Mouse (Mus musculus) E14TG2a.4 (cell line): ENCODE results near the gene Pbrm1.

Experiments used
- H3K27me3 ChIP-seq: 2 replicates; pipeline ENCODE4 v1.6.1; 2014; ENCODE audit warnings: low read length, control low read depth; ENCODE audit not compliant: insufficient read depth
- H3K36me3 ChIP-seq: 2 replicates; pipeline ENCODE4 v1.6.1; 2014; ENCODE audit warnings: low read length, control low read depth; ENCODE audit not compliant: insufficient read depth
- H3K4me1 ChIP-seq: replicated peaks from 2 replicates; pipeline ENCODE4 v1.6.1; 2014; ENCODE audit warnings: low read depth, low read length, control low read depth
- H3K4me3 ChIP-seq: replicated peaks from 2 replicates; pipeline ENCODE4 v1.5.1; 2014; ENCODE audit warnings: mild to moderate bottlenecking, low read length
- H3K9me3 ChIP-seq: 2 replicates; pipeline ENCODE4 v1.6.1; 2014; ENCODE audit warnings: low read length, control low read depth
- CTCF ChIP-seq: conservative IDR thresholded peaks from 2 replicates; pipeline ENCODE4 v1.5.1; 2014; ENCODE audit warnings: low read length
- NANOG ChIP-seq: IDR thresholded peaks from 2 replicates; pipeline ENCODE4 v1.6.1; 2014; ENCODE audit warnings: borderline replicate concordance, low read length, mixed read lengths
- POU5F1 ChIP-seq: IDR thresholded peaks from 2 replicates; pipeline ENCODE4 v1.6.1; 2014; ENCODE audit warnings: low read length, borderline replicate concordance

Gene Pbrm1

DNA sequence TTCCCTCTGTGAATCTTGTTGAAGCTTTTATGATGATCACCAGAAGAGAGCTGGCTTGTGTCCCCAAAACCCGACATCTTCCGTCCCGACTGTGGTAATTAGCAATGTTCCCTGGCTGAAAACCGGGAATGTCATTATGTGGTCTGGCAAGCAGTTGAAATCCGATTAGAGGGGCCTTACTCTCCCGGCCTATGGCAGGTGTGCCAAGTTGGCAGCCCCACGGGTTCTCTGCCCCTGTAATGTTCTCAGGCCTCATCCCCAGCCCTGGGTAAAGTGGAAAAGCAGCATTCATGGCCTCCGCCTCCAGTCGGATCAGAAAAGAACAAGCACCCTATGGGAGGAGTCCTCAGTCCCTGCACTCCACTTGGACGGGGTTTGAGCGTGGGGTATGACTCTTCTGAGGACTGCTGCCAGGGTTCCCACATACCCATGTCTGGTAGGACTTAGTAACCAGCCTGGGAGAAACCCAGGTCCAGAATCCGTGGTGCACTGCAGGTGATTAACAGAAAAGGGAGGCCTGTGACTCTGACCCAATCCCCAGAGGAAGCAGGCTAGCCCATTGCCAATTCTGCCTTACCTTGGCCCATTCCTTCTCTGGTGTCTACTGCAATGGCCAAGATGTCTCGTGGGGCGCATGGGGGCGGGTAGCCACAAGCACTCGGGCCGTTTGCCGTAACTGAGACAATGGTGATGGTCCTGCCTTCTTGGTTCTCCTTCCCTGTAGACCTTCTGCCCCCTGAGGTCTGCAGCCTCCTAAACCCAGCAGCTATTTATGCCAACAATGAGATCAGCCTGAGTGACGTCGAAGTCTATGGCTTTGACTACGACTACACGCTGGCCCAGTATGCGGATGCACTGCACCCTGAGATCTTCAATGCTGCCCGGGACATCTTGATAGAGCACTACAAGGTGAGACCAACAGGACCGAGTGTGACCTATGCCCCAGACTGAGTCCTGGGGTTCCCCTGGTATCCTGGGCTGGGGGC, 115.4 kb downstream of the Pbrm1 start:
- no peak for TF ChIP-seq CTCF
- no peak for TF ChIP-seq NANOG
- no peak for TF ChIP-seq POU5F1
- H3K4me3 ChIP-seq, result no peak overlapping the region
- no peaks in the 10 kb centered on the region for H3K9me3 ChIP-seq
- peaks cover 12% of the 10 kb centered on the region for H3K27me3 ChIP-seq
- H3K36me3 ChIP-seq, result peaks cover 68% of the 10 kb centered on the region
- H3K4me1 ChIP-seq, result peaks cover 90% of the 10 kb centered on the region

GRCm38 (mm10) chr14:31135495-31136410, 116.8 kb downstream of the Pbrm1 start:
- Histone ChIP-seq H3K9me3 (no peaks in the 10 kb centered on the region), H3K4me3 (no peak overlapping the region)
- TF ChIP-seq POU5F1 (no peak), CTCF (no peak), NANOG (no peak)

DNA sequence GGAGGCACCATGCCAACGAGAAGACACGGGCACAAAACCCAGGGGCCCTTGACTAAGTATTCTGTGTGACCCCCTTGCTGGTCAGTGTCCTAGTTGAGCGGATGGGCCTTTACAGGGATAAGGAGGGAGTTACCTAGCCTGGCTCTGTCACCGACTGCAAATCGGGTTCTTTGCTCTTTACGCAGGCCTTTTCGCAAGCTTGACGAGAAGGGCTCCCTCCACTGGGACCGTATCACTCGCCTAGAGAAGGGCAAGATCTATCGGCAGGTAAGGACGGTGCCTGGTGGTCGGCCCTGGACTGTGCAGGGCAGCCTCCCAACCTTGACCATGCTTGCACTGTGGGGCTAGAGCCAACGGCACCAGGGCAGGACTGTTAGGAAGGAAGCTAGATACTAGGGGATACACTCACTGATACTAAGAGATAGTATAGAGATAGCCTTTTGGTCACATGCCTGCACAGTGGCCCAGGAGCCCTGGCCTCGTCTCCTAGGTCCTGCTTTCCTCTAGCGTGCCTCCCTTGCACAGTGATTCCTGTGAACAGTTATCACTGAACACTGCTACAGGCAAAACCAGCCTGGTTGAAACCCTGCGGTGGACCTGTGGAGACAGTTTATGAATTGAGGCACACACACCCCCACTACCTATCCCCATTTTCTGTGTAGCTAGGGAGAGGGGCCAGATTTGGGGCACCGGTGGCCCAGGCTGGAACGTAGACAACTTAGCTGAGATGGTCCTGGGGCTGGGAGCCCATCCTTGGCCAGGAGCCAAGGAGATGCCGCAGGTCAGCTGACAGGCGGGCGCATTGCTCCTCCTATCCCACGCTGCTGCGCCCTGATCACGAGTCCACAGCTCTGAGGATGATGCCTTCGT, 117.7 kb downstream of the Pbrm1 start:
- TF ChIP-seq POU5F1, result no peak
- TF ChIP-seq CTCF, result no peak
- no peak for TF ChIP-seq NANOG
- Histone ChIP-seq H3K27me3 (peaks cover 26% of the 10 kb centered on the region), H3K36me3 (peaks cover 85% of the 10 kb centered on the region), H3K4me3 (0 out of 2 replicates have a peak overlapping the region, but pooled peaks have one; percentile 26), H3K4me1 (peaks cover 92% of the 10 kb centered on the region), H3K9me3 (no peaks in the 10 kb centered on the region)

More at GRCm38 (mm10) chr14:31135495-31136410, 116.8 kb downstream of the Pbrm1 start:
- Histone ChIP-seq H3K36me3 (peaks cover 82% of the 10 kb centered on the region), H3K27me3 (peaks cover 23% of the 10 kb centered on the region), H3K4me1 (peaks cover 92% of the 10 kb centered on the region)

DNA sequence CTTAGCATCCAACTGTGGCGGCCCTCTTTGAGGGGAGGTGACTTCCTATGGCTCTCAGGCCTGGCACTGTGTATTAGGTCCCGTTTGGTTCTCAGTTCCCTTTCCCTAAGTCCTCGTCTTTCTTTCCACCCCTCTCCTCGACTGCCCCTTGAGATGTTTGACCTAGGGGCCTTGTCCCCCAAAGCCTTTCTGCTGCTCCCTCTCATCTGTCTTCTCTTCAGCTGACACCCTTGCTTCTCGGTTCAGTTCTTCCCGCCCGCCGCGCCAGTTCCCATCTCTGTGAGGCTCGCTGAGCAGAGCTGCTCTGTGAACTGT, 118.3 kb downstream of the Pbrm1 start:
- Histone ChIP-seq H3K27me3 (peaks cover 20% of the 10 kb centered on the region), H3K36me3 (peaks cover 84% of the 10 kb centered on the region), H3K4me1 (peaks cover 87% of the 10 kb centered on the region), H3K9me3 (no peaks in the 10 kb centered on the region), H3K4me3 (peak overlapping the region; percentile 51; the same call in 1 of the 2 replicates)
- TF ChIP-seq CTCF (no peak), NANOG (no peak), POU5F1 (no peak)

DNA sequence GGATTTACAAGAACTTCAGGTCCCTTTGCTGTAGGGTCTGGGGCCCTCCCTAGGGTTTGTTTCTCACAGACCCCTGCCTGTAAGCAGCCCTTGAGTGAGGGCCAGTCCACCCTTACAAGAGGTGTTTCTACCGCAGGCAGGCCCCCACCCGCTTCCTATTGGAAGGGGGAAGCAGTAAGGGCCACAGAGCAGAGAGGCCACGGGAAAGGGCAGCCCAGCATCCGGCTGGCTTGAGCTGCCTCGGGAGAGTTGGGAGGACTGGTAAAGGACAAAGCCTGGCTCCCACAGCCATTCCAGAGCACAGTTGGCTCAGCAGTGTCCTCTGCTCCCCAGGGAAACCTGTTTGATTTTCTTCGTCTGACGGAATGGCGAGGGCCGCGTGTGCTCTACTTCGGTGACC, 118.9 kb downstream of the Pbrm1 start:
- peaks cover 78% of the 10 kb centered on the region for H3K36me3 ChIP-seq
- TF ChIP-seq POU5F1 (no peak), NANOG (no peak)
- peaks cover 81% of the 10 kb centered on the region for H3K4me1 ChIP-seq

DNA sequence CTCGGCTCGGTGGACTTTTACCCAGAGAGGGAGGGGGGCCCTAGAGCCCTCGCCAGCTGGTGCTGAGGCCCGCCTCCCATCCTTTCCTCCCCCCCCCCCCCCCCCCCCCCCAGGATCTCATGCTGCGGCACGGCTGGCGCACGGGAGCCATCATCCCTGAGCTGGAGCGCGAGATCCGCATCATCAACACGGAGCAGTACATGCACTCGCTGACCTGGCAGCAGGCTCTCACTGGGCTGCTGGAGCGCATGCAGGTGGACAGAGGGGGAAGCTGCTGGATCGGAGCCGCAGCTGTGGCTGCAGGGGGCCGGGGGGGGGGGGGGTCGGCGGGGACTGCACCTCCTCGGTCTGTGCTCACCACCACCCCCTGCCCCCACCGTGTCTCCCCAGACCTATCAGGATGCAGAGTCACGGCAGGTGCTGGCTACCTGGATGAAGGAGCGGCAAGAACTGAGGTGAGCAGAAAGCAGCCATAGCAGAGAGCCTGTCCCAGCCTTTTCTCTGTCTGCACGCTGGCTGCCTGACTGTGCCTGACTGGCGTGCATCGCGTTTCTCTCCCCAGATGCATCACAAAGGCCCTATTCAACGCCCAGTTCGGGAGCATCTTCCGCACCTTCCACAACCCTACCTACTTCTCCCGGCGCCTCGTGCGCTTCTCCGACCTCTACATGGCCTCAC, 119.4 kb downstream of the Pbrm1 start:
- TF ChIP-seq NANOG (no peak), POU5F1 (peak; percentile 84; the same call in 1 of the 2 replicates)
- Histone ChIP-seq H3K36me3 (peaks cover 73% of the 10 kb centered on the region), H3K4me3 (peak overlapping the region; percentile 66), H3K27me3 (peaks cover 27% of the 10 kb centered on the region), H3K4me1 (peaks cover 75% of the 10 kb centered on the region), H3K9me3 (0 out of 2 replicates have a peak, but pooled peaks cover 4% of the 10 kb centered on the region)

More for the DNA sequence above, 118.9 kb downstream of the Pbrm1 start:
- H3K27me3 ChIP-seq, result peaks cover 23% of the 10 kb centered on the region
- H3K4me3 ChIP-seq, result peak overlapping the region; percentile 51
- H3K9me3 ChIP-seq, result 0 out of 2 replicates have a peak, but pooled peaks cover 4% of the 10 kb centered on the region

GRCm38 (mm10) chr14:31138897-31139429, 120.0 kb downstream of the Pbrm1 start:
- peaks cover 67% of the 10 kb centered on the region for H3K36me3 ChIP-seq

More at GRCm38 (mm10) chr14:31138897-31139429, 120.0 kb downstream of the Pbrm1 start:
- Histone ChIP-seq H3K4me3 (peak overlapping the region; percentile 66), H3K9me3 (0 out of 2 replicates have a peak, but pooled peaks cover 4% of the 10 kb centered on the region), H3K4me1 (peaks cover 69% of the 10 kb centered on the region), H3K27me3 (peaks cover 27% of the 10 kb centered on the region)
- TF ChIP-seq CTCF (no peak), POU5F1 (no peak), NANOG (no peak)
